Mouse (Mus musculus): Measurements from ENCODE around the gene Hist1h3e. TPM values are rescaled to one million over a fixed set of nuclear protein-coding genes. Genes with fewer than 3 reads are reported as not detected.
"Not testable (repeated sequence)": the region's sequence is repeated elsewhere in the genome, so short reads cannot be mapped to it uniquely, and the experiment has no call there.

Gene Hist1h3e
- polyA plus RNA-seq, 1 experiment = 1.7 TPM

- Histone ChIP-seq H3K4me2 (ENCODE audit: low read depth) (no peak overlapping the region), H3K27me3 (ENCODE audit: control insufficient read depth, insufficient read depth, insufficient read length) (no peaks in the 10 kb centered on the region), H3ac (ENCODE audit: control insufficient read depth, insufficient read length) (no peak overlapping the region), H3K79me2 (ENCODE audit: control insufficient read depth, insufficient read depth) (no peaks in the 10 kb centered on the region), H3K36me3 (ENCODE audit: control insufficient read depth, insufficient read depth) (no peaks in the 10 kb centered on the region), H3K4me3 (no peak overlapping the region)
- TF ChIP-seq E2F4 (IDR thresholded peaks at IDR 0.05; ENCODE audit: insufficient read depth) (no peak), SRF (IDR thresholded peaks at IDR 0.05; ENCODE audit: control insufficient read depth, insufficient read length, low read depth) (no peak), CEBPB (IDR thresholded peaks at IDR 0.05; ENCODE audit: insufficient read depth, poor library complexity, severe bottlenecking) (no peak), REST (IDR thresholded peaks at IDR 0.05; ENCODE audit: insufficient read depth, insufficient read length) (no peak), TCF12 (IDR thresholded peaks at IDR 0.05; ENCODE audit: insufficient read depth, poor library complexity, severe bottlenecking) (no peak), TCF3 (IDR thresholded peaks at IDR 0.05; ENCODE audit: insufficient read length, low read depth) (no peak)
Measured at GRCm38 (mm10) chr13:23595185-23595584, 33.0 kb upstream of the Hist1h3e start.

GRCm38 (mm10) chr13:23593051-23593770 lies 31.0 kb upstream of the Hist1h3e start:
- Histone ChIP-seq H3K79me2 (ENCODE audit: control insufficient read depth, insufficient read depth) (no peaks in the 10 kb centered on the region), H3K4me3 (no peak overlapping the region), H3ac (ENCODE audit: control insufficient read depth, insufficient read length) (no peak overlapping the region), H3K4me2 (ENCODE audit: low read depth) (no peak overlapping the region), H3K27me3 (ENCODE audit: control insufficient read depth, insufficient read depth, insufficient read length) (no peaks in the 10 kb centered on the region), H3K36me3 (ENCODE audit: control insufficient read depth, insufficient read depth) (no peaks in the 10 kb centered on the region)
- TF ChIP-seq CEBPB (IDR thresholded peaks at IDR 0.05; ENCODE audit: insufficient read depth, poor library complexity, severe bottlenecking) (no peak), E2F4 (IDR thresholded peaks at IDR 0.05; ENCODE audit: insufficient read depth) (no peak), SRF (IDR thresholded peaks at IDR 0.05; ENCODE audit: control insufficient read depth, insufficient read length, low read depth) (no peak), MYOG (IDR thresholded peaks at IDR 0.05; ENCODE audit: control insufficient read depth in 1 of 3, insufficient read depth in 1 of 3, insufficient read length in 2 of 3, low read depth in 2 of 3) (no peak), USF1 (IDR thresholded peaks at IDR 0.05; ENCODE audit: low read depth) (no peak), POLR2A (IDR thresholded peaks at IDR 0.05; ENCODE audit: insufficient read length, low read depth) (no peak), MYOD1 (IDR thresholded peaks at IDR 0.05; ENCODE audit: control insufficient read depth in 1 of 3, insufficient read length in 2 of 3, low read depth in 2 of 3) (no peak), POLR2AphosphoS2 (IDR thresholded peaks at IDR 0.05; ENCODE audit: insufficient read length, low read depth) (no peak)

- no peak for TF ChIP-seq SRF (IDR thresholded peaks at IDR 0.05; ENCODE audit: control insufficient read depth, insufficient read length, low read depth)
- TF ChIP-seq POLR2A (IDR thresholded peaks at IDR 0.05; ENCODE audit: insufficient read length, low read depth) = no peak
- no peak for TF ChIP-seq CEBPB (IDR thresholded peaks at IDR 0.05; ENCODE audit: insufficient read depth, poor library complexity, severe bottlenecking)
- no peak for TF ChIP-seq E2F4 (IDR thresholded peaks at IDR 0.05; ENCODE audit: insufficient read depth)
- no peak for TF ChIP-seq TCF3 (IDR thresholded peaks at IDR 0.05; ENCODE audit: insufficient read length, low read depth)
- no peak for TF ChIP-seq USF1 (IDR thresholded peaks at IDR 0.05; ENCODE audit: low read depth)
- no peak for TF ChIP-seq MYOG (IDR thresholded peaks at IDR 0.05; ENCODE audit: control insufficient read depth in 1 of 3, insufficient read depth in 1 of 3, insufficient read length in 2 of 3, low read depth in 2 of 3)
- TF ChIP-seq MAX (IDR thresholded peaks at IDR 0.05; ENCODE audit: low read depth) = no peak
- TF ChIP-seq TCF12 (IDR thresholded peaks at IDR 0.05; ENCODE audit: insufficient read depth, poor library complexity, severe bottlenecking) = no peak
- TF ChIP-seq MYOD1 (IDR thresholded peaks at IDR 0.05; ENCODE audit: control insufficient read depth in 1 of 3, insufficient read length in 2 of 3, low read depth in 2 of 3) = no peak
- no peak for TF ChIP-seq REST (IDR thresholded peaks at IDR 0.05; ENCODE audit: insufficient read depth, insufficient read length)
- TF ChIP-seq POLR2AphosphoS2 (IDR thresholded peaks at IDR 0.05; ENCODE audit: insufficient read length, low read depth) = no peak
- Histone ChIP-seq H3K36me3 (ENCODE audit: control insufficient read depth, insufficient read depth) (no peaks in the 10 kb centered on the region), H3K27me3 (ENCODE audit: control insufficient read depth, insufficient read depth, insufficient read length) (no peaks in the 10 kb centered on the region), H3K79me2 (ENCODE audit: control insufficient read depth, insufficient read depth) (no peaks in the 10 kb centered on the region), H3ac (ENCODE audit: control insufficient read depth, insufficient read length) (no peak overlapping the region), H3K4me2 (ENCODE audit: low read depth) (no peak overlapping the region), H3K4me3 (no peak overlapping the region)
Measured at GRCm38 (mm10) chr13:23592614-23593013, 30.4 kb upstream of the Hist1h3e start.

- H3K27me3 ChIP-seq (ENCODE audit: control insufficient read depth, insufficient read depth, insufficient read length); H3K79me2 ChIP-seq (ENCODE audit: control insufficient read depth, insufficient read depth); H3K4me2 ChIP-seq (ENCODE audit: low read depth); H3K4me3 ChIP-seq; H3ac ChIP-seq (ENCODE audit: control insufficient read depth, insufficient read length); H3K36me3 ChIP-seq (ENCODE audit: control insufficient read depth, insufficient read depth): not testable (repeated sequence)
Measured at GRCm38 (mm10) chr13:23591886-23592285, 29.7 kb upstream of the Hist1h3e start.

GRCm38 (mm10) chr13:23591206-23591605 lies 29.0 kb upstream of the Hist1h3e start:
- no peak overlapping the region for H3ac ChIP-seq (ENCODE audit: control insufficient read depth, insufficient read length)
- H3K36me3 ChIP-seq (ENCODE audit: control insufficient read depth, insufficient read depth) = no peaks in the 10 kb centered on the region
- TF ChIP-seq SRF (IDR thresholded peaks at IDR 0.05; ENCODE audit: control insufficient read depth, insufficient read length, low read depth) = no peak
- no peak for TF ChIP-seq MAX (IDR thresholded peaks at IDR 0.05; ENCODE audit: low read depth)
- no peak for TF ChIP-seq POLR2A (IDR thresholded peaks at IDR 0.05; ENCODE audit: insufficient read length, low read depth)
- no peak for TF ChIP-seq USF1 (IDR thresholded peaks at IDR 0.05; ENCODE audit: low read depth)
- TF ChIP-seq E2F4 (IDR thresholded peaks at IDR 0.05; ENCODE audit: insufficient read depth) = no peak
- no peak for TF ChIP-seq POLR2AphosphoS2 (IDR thresholded peaks at IDR 0.05; ENCODE audit: insufficient read length, low read depth)
- no peak for TF ChIP-seq REST (IDR thresholded peaks at IDR 0.05; ENCODE audit: insufficient read depth, insufficient read length)
- no peak for TF ChIP-seq MYOD1 (IDR thresholded peaks at IDR 0.05; ENCODE audit: control insufficient read depth in 1 of 3, insufficient read length in 2 of 3, low read depth in 2 of 3)
- TF ChIP-seq CEBPB (IDR thresholded peaks at IDR 0.05; ENCODE audit: insufficient read depth, poor library complexity, severe bottlenecking) = no peak
- TF ChIP-seq MYOG (IDR thresholded peaks at IDR 0.05; ENCODE audit: control insufficient read depth in 1 of 3, insufficient read depth in 1 of 3, insufficient read length in 2 of 3, low read depth in 2 of 3) = no peak
- no peak for TF ChIP-seq TCF12 (IDR thresholded peaks at IDR 0.05; ENCODE audit: insufficient read depth, poor library complexity, severe bottlenecking)
- TF ChIP-seq TCF3 (IDR thresholded peaks at IDR 0.05; ENCODE audit: insufficient read length, low read depth) = no peak
- H3K4me3 ChIP-seq = no peak overlapping the region
- H3K4me2 ChIP-seq (ENCODE audit: low read depth) = no peak overlapping the region
- no peaks in the 10 kb centered on the region for H3K27me3 ChIP-seq (ENCODE audit: control insufficient read depth, insufficient read depth, insufficient read length)
- no peaks in the 10 kb centered on the region for H3K79me2 ChIP-seq (ENCODE audit: control insufficient read depth, insufficient read depth)
